Mouse (Mus musculus) cerebellum, adult 18-20 months (tissue): ENCODE measurements at regions not wholly inside any gene's neighbourhood (a gene's known extent, or its start where the extent isn't known, plus 50 kb on each side); places are given as distances from the start of the nearest gene placed in this dataset.

Source experiments
- DNase-seq, 2 experiments: peaks; one replicate each; pipeline ENCODE4 v3.0.0; 2021

DNA sequence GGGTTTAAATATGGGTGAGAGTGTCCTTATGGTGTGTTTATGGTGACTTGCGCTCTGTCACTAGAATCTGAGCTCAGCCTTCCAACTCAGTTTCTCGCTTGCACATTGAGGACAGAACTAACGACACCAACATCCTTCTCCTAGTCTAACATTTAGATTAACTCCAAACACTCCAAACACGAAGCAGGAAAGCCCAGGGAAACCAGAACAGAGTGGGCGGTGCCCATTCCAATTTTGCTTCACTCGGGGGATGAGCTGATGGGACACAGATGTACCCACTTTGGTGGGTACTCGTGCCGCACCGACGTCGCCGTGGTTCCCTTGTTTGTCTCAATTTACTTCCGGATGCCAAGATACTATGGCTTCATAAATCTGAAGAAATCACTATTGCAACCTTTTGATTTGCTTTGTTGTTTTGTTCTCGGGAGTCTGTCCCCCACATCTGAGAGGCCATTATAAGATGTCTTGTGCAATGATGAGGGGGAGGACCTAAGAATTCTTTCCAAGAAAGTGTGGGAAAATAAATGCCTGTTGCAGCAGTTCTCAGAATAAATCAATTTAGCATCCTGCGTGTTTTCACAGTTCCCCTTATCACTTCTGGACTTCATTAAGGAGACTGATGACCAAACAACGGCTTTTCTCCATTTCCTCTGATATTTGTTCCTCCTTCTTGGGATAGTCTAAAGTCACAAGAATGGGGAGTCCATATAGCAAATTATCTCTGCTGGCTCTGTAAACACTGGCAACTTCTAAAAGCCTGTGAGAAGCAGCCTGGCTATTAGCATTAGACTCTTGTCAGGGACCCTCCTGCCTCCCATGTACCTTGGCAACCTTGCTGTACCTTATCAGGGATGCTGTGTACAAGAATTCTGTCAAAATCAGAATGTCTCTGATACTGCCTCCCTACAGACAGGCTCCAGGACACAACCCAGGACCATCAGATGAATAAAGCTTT, 96.2 kb upstream of the Klf9 start:
- no peak for DNase-seq

DNA sequence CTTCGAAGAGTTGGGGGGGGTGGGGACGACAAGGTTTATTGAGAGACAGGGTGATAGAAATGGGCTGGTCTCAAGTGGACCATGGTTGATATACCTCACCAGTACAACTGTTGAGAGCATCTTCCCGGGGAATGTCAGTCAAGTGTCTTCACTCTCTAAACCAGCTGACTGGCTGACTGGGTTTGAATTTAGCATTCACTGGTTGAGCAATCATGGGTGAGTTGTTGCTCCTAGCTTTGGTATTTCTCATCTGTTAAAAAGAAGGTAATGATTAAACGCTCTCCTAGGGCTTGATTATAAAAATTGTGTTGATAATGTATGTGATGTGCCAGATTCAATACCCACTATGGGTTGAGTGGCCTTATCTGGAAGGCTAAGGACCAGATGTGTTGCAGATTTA, 89.6 kb upstream of the Klf9 start:
- no peak for DNase-seq

DNA sequence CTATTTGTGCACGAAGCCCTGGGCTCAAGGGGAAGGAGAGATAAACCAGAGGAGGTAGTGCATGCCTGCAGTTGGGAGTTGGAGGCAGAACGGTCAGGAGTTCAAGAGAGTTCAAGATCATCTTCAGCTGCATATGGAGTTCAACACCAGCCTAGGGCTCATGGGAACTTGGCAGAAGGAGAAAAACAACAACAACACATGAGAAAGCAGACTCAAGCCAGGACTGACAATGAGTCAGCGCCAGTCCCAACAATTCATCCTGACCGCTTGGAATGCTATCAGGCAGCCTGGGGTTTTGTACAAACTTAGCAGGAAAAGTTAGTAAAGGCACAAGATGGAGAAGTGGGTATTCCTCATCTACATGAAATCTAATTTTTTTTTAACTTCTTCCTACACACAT, 86.6 kb upstream of the Klf9 start:
- DNase-seq, result no peak

DNA sequence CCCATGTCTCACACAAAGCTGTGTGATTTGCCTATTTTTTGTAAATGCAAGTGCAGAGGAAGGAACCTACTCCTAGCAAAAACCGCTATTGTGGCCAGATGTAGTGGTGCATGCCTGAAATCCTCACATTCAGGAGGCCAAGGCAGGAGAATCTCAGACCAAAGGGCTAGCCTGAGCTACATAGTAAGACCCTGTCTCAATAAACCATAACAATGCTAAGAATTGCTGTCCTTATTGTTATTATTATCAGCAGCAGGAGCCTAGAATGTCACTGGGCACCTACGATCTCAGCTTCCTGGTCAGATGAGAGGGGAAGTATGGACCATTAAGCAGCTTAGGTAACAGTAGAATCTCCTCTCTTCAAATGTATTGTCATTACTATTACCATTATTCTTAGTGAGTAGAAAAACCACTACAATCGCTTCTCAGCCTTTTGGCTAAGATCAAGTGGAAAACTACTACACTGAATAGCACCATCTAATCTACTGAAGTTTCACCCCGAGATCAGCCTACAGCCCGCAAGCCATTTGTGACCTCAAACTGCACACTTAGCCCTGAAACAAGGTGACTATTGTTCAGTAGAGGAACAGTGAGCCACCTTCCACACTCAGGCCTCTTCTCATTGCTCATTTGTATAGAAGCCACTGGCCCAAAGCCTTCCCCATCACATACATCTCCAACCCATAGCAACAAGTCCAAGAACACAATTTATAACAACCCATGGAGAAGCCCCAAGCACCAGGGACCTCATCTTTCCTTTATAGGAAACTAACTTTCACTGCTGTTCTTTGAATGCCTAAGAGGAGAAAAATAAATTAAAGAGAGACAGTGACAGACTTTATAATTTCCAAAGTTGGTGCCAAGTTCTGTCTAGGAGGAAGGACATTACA, 84.9 kb upstream of the Klf9 start:
- no peak for DNase-seq

DNA sequence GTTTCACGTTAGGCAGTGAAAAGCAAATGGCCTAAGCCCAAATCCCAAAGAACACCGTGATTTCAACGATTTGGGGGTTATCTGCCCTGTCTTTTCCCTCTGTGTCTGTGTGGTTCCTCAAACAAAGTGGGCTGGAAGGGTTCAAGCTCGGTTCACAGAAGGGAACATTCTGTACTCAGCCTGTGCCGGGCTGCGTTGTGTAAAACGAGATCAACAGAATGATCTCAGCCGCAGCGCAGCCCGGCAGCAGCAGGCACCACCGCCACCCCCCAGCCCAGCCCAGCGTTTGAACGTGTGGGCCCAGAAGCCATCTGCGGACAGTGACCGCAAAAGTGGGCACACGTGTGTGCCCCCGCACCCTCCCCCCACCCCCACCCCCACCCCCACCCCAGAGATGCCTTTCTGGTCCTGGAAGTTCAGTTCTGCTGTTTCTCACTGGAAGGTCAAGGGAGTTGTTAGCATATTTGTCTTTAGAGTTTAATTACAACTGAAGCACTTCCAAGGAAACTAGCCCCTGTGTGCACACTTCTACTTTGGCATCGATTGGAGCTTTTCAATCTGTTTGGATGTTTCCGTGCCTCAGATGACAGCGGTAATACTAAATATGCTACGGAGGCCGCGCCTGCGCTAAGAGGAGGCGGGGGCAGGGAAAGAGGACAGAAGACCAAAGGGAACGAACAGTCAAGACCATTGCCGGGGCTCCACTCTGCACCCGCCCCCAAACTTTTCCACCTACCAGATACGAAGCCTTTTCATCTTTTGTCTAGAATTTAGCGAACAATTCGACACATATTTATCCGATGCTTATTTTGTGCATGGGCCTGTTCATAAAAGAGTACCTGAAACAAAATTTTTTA, 83.9 kb upstream of the Klf9 start:
- peak; percentile 74 for DNase-seq

DNA sequence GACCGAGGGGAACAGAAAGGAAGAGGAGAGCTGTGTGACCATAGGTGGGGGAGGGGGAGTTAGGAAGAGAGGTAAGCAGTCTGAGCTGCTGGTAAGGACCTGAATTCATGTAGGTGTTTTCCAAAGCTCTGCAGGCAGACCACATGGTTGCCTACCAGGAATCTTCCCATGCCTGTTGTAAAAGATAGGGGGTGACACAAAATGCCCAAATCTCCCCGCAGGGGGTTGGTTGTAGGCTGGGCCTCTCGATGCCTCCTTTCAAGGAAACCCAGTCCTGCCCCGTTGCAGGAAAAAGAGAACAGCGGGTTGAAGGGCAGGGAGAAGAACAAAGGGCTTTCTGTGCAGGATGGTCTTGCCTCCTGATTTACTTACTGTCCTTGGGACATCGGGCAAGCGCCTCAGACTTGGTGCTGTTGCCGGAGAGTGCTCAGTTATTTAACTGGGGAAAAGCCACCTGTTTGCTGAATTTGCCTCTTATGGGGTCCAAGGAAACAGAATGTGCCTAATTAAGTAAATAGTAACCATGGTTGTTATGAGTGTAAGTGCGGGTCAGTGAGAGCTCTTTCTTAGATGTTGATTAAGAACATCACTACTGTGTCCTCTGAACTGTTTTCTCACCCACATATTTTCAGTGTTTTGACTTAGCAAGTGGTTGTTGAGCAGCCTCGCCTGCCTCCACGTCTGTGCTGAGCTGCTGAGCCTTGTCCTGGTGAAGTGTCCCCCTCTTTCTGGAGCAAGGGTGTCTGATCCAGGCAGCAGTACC, 83.1 kb upstream of the Klf9 start:
- DNase-seq, result peak; percentile 27 to 51

DNA sequence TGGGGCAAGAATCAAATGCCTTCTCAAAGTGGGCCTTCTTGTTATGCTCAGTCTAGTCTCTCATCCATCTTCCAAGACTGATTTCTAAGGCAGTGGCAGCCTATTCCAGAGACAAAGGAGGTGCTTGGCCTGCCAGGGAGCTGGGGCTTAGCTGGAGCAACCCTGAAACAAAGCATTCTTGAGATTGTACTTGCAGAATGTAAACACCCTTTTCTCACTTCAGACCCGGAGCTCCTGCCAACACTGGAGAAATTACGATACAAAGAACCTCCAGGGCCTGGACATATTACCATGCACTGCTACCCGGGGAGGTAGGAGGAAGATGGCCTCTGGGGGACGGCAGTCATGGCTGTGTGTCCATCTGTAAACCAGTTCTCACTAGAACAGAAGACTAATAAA, 82.5 kb upstream of the Klf9 start:
- DNase-seq, result no peak

DNA sequence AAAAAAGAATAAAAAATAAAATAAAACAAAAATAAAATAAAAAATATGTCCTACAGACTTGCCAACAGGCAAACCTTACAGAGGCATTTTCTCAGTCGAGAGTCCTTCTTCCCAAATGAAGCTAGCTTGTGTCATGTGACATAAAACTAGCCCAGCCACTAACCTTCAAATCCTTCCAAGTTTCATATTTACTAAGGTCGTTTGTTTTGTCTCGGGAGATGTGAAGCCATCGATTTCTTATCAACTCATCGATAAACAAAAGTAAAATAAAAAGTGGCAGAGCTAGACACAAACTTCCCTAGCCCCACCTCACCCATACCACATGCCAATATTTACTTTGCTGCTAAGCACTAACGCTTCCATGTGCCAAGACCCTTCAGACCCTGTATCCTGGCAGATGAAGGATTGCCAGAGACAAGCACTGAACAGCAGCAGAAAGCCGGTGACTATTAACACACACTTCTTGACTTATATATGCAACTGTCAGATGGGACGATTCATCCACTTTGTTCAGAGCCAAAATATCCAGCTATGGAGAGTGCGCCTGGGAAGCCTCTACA, 79.9 kb upstream of the Klf9 start:
- no peak for DNase-seq

DNA sequence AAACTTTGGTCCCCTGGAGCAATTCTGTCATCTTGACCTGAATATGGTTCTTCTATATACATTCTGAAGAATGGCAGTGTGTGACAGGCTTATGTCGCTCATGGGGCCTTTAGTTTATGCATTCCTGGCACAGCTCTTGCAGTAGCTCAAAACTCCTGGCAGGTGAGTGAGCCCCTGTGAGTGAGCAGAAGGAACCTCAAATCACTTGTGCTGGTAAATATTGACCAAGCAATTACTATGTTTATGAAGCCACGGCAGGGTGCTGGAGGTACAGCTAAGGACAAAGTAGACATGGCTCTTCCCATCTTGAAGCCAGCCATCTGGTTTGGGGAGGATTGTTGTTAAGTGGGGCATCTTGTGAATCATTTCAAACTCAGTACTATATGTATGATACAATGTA, 79.1 kb upstream of the Klf9 start:
- no peak for DNase-seq

DNA sequence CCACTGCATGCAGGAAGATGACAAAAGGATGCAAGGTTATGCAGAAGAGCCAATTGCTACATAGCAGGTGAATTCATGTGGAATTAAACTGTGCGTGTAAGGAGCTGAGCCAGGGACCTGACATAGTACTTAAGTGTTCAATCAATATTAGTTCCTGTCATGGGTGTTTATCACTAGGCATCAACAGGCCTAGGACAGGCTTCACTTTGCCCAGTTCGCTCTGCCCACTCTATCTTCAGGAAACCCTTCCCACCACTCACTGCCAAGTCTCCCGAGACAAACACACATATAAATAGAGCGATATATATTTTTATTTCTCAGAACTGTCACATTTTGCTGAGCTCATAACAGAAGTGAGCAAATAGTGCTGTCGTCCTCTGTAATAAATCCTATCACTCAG, 78.2 kb upstream of the Klf9 start:
- no peak for DNase-seq

DNA sequence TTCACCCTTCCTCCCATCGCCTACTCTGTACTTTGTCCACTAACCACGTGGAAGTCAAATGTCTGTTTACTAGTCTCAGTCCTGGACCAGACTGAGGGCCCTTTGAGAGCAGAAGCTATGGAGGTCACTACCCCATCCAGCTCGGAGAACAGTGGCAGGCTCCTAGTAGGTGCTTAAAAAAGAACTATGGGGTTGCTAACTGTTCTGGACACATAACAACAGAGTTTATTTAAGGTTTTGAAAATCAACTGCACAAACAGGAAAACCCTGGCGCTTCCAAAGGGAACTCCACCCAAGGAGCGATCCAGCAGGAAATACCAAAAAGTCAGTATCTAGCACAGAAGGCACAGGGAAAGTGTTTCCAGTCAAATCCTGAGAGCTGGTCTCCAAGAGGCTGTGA, 75.5 kb upstream of the Klf9 start:
- DNase-seq, result no peak

DNA sequence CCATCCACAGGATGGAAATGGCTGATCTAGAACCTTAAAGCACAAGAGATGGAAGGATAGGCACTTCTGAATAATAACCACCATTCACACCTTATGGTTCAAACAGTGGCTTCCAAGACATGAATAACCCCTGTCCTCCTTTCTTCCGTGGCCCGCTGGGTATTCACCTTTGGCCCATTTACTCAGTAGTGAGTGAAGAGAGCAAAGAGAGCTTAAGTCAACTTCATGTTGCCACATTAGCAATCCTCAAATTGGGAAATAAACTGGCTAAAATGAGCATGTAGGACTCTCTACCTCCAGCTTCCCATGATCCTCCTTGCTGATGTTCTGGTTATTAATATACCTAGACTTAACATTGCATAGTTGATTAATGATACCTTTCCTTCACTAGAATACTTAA, 74.3 kb upstream of the Klf9 start:
- DNase-seq, result no peak

DNA sequence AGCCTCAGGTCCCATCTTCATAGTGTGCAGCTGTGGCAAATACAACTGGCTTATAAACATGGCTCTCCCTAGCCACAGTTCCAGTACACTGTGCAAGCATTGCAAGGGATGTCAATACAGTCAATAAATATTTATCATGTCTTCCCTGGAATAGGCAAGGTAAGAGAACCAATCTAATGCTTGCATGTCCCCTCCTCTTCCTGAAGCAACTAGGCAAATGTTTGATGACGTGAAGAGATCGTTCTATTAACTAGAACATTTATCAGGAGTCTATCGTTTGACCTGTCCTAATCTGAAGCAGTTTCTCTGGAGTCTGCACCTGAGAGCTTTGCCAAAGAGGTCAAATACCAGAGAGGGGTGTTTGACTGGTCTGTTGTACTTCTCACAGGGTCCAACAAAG, 72.4 kb upstream of the Klf9 start:
- no peak for DNase-seq

DNA sequence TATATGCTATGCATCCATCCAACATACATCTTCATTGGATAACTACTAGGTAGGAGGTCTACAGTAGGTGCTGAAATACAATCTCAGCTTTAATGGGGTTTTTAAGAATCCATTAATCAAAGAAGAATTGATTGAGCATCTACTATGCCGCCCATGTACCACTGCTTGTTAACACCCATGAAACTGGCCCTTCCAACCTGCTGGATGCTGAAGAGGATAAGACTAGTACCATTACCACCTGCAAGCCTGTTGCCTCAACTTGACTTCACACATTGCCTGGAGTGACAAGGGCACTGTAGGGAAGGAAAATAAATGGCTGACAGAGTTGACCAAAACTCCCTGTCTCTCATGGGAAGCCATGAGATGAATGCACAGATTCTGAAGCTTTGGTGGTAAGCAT, 71.4 kb upstream of the Klf9 start:
- no peak for DNase-seq

DNA sequence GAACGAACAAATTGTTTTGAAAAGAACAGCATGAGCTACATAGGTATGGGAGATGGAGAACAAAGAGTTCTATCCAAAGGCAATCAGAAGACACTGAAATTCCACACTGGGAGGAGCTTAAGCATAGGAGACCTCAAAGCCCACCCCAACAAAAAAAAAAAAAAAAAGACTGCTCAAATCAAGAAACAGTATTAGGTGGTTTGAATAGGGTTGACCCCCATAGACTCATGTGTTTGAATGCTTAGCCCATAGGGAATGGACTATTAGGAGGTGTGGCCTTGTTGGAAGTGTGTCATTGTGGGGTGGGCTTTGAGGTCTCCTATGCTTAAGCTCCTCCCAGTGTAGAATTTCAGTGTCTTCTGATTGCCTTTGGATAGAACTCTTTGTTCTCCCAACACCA, 70.0 kb upstream of the Klf9 start:
- DNase-seq, result no peak

DNA sequence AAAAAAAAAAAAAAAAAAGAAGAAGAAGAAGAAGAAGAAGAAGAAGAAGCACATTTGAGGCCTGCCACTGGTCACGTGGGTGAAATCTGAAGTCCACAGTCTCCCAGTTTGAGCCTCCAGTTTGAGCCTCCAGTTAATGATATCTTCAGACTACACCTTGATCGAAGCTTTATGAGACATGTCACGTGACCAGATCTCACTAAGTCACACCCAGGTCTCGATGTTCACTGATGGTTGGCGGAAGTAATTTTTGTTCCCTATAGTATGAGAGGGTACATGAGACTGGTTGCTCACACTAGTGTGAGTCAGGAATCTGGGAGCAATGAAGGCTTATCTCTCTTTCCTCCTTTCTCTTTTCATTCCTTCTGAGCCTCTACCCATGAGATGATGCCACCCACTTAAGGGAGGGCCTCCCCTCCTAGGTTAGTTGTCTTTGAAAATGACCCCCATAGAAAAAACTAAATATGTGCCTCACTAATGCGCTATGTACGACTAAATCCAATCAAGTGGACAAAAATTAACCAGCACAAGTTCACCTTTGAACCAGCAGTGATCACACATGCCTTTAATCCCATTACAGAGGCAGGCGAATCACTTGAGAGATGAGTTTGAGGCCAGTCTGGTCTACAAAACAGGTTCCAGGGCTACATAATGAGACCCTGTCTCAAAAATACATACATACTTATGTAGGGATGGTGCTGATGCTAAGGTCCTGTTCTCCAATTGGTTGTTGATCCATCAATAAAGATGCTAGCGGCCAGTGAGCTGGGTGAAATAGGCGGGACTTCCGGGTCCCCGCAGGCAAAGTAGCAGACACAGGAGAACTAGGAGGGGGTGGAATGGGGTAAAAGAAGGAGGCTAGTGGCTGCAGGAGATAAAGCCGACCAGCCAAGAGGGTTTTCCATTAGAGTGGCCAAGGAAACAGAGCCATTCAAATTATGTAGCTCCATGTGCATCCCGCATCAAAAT, 66.1 kb upstream of the Klf9 start:
- no peak for DNase-seq

DNA sequence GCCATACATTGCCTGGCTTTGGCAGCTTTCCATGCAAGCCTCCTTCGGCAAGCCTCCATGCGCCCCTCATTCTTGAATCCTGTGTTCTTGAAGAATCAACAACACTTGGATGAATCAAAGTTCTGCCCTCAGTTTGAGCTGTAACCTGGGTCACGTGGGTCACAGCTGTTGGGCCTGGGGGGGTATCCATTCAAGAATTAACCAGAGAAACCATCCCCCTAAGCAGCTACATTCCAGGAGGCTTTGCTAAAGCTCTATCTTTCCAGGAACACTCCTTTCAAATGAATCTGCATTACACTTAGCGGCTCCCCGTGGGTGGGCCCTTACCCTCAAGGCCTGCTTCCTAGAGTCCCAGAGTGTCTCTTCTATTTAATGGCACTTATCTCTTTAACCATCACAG, 65.2 kb upstream of the Klf9 start:
- no peak for DNase-seq

DNA sequence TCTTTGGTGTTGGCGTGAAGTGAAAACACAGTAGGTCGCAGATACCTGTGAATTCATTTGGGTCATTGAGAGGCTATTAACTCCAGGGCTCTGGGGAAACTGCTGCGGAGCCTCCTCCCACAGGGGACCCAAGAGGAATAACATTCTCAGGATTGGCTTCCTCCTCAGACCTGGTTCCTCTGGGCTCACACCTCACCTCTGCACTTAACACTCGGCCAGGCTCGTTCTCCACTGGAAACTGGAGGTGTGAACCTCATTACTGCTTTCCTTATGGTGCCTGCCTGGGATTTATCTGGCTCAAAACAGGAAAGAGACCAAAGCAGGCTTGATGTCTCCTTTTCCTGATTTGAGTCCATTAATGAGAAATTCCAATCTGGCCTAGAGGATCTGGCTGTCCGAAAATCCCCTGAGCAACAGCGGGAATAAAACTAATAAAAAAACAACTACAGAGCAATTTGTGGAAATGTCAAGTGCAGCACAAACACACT, 55.8 kb upstream of the Klf9 start:
- no peak for DNase-seq

DNA sequence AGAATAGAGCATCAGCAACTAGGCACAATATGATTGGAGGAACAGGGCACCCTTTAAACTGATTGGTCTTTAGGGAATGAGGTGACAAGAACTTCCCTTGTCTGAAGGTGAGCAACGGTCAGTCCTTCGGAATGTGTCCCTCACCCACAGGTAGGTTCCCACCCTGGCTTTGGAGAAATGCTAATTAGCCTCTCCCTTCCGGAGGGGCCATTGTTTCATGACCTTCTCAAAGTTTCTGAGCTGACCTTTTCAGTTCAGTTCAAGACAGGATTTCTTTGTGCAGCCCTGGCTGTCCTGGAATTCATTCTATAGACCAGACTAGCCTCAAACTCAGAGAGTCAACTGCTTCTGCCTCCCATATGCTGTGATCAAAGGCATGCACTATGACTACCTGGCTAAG, 53.5 kb upstream of the Klf9 start:
- DNase-seq, result no peak

DNA sequence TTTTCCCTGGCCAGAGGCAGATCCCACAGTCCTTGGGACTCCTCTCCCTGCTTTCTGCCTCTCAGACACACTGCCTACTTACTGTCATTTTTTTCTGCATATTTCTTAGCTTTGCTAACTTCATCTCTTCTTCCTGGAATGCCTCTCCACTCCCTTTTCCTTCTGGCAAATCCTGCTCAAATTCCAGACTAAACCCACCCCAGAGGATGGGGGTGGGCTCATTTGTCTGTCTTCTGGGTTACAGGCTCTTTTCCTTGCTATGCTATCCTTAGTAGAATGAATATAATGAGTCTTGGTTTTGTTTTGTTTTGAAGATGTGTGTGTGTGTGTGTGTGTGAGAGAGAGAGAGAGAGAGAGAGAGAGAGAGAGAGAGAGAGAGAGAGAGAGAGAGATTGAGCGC, 51.9 kb upstream of the Klf9 start:
- no peak for DNase-seq
